Mouse (Mus musculus): ENCODE measurements around the gene 4933434E20Rik.

Gene 4933434E20Rik

DNA sequence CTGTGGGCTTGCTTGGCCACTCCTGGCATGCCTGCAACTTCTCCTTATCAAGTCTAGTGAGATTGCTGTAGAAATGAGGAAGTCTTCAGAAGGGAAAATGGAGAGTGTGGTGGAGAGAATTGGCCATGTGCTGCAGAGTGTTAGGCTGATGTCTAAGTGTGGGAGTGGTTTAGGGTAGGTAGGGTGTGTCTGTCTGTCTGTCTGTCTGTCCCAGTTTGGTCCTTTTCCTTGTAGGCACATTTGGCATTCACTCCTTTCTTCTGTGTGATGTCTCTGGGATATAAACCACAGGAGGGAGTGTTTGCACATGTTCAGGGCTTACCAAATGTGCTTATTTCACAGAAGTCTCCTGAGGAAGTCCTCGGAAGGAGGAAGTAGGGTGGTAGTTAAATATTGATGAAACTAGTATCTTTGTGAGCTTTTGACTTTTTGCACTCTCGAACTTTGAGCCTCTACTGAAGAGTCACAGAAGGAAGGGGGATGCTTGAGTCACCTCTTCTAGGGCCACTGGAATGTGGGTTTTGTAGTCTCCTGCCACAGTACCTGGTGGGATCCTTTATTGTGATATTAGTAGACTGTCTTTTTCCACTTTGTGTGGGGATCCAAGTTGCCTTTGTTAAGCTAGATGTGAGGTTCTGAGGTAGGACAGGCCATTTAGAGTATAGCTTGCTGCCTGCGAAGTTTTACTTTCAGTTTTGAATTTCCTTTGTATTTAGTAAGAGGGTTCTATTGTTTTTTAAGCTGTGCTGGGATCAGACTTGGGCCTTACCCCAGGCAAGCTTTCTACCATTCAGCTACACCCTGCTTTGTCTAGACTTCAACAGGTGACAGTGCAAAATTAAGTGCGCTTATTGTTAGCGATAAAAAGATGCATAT, 30.2 kb downstream of the 4933434E20Rik start:
- DNase-seq (ENCODE audit: low spot score in 2 of 2) = no peak

DNA sequence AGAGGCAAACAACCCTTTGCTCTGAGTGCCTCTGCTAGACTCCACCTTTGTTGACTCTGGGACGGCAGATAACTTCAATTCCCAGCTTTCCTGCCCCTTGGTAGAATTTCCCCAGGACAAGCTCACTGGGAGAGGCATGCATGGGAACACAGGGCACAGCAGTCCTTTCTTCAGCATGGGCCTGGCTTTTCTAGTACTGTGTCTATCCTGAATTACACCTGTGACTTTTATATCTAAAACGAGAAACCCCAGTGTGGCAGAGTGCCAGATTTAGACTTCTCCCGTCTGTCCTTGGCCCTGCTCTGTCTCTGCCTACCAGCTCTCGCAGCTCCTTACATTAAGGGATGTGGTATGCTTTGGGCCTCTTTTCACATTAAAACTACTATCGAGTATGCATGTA, 31.6 kb downstream of the 4933434E20Rik start:
- peak; percentile 58 to 69 for DNase-seq (ENCODE audit: low spot score in 2 of 2)

DNA sequence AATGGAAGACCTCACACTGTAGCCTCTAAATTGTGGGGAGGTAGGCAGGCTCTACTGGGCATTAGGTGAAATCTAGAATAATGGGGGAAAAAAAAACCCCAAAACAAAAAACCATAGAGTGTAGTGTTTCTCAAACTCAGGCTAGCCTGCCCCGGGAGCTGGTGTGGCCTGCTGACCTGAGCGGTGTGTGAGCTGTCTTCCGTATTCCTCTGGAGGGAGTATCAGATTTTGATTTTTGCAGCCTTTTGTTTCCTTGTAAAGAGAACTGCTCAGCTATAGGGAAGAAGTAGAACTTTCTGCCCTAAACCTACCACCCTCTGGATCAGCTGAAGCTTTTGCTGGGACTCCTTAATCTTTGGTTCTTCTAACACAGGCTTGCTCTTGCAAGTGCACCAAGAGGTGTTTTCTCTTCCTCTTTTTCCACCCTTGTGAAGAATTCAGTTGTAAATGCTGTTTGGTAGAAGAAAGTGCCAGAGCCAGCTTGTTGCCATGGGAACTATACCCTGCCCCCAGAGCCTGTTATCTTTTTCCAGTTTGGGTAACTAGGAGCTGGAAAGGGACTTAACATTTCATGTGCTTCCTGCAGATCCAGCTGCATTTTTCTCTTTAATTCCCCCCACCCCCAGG, 32.4 kb downstream of the 4933434E20Rik start:
- peak; percentile 71 to 86 for DNase-seq (ENCODE audit: low spot score in 2 of 2)

DNA sequence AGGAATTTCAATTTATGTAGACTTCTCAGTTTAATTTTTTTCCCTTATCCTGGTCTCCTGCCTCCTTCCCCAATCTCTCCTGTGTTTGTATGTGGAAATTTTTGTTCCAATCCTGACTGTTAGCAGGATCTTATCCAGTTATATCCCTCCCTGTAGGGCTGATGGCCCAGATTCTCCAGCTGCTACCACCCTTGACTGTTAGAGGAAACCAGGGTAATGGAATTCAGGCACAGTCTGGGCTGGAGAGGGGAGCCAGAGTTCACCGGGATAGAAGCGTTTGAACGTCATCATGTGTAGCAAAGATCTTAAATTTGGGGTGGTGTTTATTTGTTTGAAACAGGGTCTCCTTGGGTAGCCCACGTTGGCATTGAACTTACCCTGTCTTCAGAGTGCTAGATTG, 33.4 kb downstream of the 4933434E20Rik start:
- DNase-seq (ENCODE audit: low spot score in 2 of 2) = no peak

DNA sequence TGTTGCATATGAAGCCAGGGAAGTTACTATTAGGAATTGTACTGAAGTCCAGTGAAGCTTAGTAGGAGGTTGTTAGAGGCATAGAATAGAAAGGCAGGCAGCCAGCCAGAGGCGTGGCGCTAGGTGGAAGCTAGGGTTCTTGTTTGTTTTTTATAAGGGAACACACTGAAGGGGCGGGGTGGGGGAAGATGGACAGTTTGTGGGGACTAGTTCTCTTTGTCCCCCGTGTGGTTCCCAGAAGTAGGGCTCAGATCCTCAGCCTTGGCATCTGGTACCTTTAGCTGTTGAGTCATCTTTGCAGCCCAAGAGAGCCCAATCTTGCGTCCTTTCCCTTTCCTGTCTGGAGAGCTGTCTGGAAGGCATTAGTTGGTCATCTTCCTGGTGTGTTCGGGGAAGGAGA, 33.8 kb downstream of the 4933434E20Rik start:
- peak in 1 of 2 experiments; percentile 36 for DNase-seq (ENCODE audit: low spot score in 2 of 2)

DNA sequence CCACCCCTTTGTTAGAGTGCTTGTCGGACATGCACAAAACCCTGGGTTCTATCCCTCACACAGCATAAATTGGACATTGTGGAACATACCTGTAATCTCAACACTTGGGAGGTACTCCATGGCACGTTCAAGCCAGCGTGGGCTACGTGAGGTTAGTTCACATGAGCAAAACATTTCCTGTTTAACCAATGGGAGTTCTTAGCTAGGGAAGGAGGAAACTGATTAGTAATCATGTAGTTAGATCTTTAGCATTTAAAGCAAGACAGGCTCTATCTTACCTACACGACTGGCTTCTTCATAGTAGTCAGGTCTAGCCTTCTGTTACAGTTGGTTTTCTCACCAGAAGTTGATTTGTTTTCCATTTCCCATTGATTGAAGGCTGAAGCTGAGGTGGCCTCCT, 34.6 kb downstream of the 4933434E20Rik start:
- DNase-seq (ENCODE audit: low spot score in 2 of 2) = no peak

DNA sequence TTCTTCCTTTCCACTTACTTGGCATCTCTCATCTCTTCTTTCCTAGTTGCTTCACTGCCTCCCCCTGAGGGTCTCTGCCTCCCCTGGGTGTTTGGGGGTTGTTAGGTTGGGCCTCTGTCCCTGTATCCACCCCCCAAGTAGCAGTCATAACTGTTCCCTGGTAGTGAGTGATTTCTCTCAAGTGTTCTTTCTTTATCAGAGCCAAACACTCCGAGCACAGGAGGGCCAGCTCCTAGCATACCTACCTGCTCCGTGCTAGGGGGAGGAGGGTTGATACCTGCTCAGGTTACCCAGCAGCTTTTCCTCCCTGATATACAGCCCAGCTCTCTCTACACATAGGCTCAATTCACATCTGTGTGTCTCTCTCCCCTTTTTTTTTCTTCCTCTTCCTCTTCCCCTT, 37.2 kb downstream of the 4933434E20Rik start:
- no peak for DNase-seq (ENCODE audit: low spot score in 2 of 2)

DNA sequence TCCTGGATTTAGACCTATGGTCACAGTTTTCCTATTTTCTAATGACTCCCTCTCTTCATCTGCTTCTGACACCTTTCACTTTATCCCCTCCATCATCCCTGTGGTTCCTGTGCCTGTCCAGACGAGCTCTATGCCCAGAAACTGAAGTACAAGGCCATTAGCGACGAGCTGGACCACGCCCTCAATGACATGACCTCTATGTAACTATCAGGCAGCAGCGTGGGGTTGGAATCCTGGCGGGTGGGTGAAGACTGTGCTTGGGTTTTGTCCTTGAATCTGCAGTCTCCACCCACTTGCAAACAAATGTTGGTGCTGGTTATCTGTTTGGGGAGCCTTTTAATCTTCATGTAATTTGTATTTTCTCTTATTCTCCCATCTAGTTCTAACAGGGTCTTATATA, 39.5 kb downstream of the 4933434E20Rik start:
- DNase-seq (ENCODE audit: low spot score in 2 of 2) = no peak

DNA sequence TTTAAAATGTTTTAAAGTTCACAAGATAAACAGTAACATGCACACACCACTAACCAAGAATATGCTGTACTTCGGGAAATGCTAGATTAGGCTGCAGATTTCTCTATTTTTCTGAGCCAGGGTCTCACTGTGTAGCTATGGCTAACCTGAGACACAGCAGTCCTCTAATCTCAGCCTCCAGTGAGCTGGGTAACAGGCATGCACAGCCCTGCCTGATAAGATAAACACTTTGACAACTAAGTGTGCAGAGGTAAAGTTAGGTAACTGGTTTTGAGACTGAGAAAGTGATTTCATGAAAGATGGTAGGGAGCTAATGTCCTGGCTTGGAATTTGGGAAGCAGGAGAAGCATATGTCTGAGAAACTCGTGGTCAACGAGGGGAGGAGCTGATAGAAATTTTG, 43.0 kb downstream of the 4933434E20Rik start:
- DNase-seq (ENCODE audit: low spot score in 2 of 2) = no peak

DNA sequence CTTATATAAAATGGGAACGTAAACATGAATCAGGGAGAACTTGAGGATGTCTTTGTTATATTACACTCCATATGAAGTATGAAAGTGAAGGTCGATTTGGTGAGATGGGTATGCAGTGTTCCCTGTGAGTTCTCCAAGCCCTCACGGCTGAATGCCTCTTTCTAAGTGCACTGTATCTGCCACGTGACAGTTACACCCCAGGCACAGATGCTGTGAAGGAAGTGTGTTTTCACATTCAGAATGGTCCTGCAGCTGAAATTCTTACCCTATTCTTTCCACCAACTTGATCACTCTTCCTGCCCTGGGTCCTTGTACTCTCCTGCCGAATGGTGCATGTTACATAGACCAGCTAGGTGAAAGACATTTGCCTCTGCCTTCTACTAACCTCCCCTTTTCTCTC, 46.5 kb downstream of the 4933434E20Rik start:
- DNase-seq (ENCODE audit: low spot score in 2 of 2) = no peak

DNA sequence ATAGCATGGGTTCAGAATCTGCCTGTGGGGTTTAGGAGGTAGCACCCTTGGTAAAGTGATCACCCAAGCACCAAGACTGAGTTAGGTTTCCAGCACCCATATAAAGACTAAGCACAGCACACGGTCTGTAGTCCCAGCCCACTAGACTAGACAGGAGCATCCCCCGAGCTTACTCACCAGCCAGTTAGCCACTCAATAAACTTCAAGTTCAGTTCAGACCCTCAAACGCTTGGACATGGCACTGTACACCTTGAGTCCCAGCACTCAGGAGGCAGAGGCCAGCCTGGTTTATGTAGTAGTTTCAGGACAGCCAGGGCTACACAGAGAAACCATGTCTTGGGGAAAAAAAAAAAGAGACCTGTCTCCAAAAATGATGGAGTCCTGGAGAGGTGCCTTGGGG, 49.6 kb downstream of the 4933434E20Rik start:
- DNase-seq (ENCODE audit: low spot score in 2 of 2) = no peak

DNA sequence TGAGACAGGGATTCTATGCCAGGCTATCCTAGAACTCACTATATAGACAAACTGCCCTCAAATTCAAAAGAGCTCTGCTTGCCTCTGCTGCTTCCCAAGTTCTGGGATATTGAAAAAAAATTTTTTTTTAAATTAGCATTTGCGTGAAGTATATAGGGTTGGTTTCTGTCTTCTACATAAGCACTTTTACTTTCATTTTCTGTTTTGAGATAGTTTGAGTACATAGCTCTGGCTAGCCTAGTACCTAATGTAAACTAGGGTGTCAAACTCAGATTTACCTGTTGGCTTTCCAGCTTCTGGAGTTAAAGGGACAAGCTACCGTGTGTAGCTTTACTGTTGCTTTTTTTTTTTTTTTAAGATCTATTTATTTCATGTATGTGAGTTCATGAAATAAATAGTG, 50.2 kb downstream of the 4933434E20Rik start:
- no peak for DNase-seq (ENCODE audit: low spot score in 2 of 2)

DNA sequence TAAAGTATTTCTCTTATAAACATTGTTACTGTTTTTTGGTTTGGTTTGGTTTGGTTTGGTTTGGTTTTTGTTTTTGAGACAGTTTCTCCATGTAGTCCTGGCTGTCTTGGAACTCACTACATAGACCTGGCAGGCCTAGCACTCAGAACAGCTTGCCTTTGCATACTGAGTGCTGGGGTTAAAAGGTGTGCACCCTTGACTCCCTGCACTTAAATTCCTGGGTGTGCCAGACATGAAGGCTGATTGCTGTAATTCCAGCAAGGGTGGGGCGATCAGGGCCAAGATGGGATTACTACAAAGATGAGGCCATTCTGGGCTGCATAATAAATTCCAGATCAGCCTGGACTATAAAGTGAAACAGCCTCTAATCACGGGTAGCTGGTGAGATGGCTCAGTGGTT, 50.8 kb downstream of the 4933434E20Rik start:
- DNase-seq (ENCODE audit: low spot score in 2 of 2) = no peak

DNA sequence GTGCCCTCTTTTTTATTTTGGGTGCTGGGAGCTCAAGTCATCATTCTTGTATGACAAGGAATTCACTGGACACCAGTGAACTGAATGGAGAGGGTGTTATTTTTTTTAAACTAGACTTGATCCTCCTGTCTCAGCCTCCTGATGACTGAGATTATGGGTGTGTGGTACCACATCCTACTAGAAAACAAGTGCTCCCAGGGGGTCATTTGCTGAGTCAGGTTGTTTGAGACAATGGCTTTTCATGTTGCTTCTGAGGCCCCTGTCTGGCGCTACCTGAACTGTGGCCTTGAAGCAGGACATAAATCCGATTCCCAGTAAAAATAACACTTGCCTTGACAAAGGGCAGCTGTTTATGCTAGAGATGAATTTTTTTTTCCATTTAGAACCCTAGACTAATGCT, 51.7 kb downstream of the 4933434E20Rik start:
- no peak for DNase-seq (ENCODE audit: low spot score in 2 of 2)

DNA sequence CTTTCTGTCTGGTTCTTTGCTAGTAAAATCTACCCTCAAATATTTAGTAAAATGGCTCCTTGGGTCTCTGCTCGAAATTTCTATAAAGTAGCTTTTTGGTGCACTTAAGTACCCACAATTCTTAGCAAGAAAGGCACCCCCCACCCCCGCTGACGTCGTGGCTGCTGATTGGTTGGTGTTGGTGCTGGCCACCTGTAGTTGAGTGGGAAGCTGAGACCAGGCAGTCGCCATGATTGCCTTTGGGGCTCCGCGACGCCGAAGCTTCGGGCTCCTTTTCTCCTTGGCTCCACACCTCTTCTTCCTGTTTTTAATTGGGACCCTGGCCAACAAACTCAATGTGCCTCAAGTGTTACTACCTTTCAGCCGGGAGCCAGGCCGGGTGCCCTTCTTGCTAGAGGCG, 52.5 kb downstream of the 4933434E20Rik start, which contains the start of gene Nup210l:
Gene Nup210l (plus strand): TSS at position 195 of the 400 bp plus-strand sequence.
- no peak for DNase-seq (ENCODE audit: low spot score in 2 of 2)

DNA sequence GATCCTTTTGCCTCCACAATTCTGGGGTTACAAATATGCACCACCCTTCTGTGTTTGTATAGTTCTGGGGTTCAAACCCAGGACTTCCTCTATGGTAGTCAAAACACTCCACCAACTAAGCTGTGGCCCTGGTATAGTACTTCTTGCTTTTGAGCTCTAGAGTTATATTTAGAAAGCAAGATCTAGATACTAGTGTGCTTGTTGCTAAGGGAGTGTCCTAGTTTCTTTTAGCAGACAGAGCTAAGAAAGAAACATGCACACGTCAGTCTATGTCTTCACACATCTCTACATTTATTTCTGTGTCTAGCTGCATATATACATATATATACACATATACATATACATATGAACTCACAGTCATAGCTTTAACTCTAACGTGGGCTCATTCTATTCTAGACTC, 60.3 kb downstream of the 4933434E20Rik start:
- no peak for DNase-seq (ENCODE audit: low spot score in 2 of 2)

DNA sequence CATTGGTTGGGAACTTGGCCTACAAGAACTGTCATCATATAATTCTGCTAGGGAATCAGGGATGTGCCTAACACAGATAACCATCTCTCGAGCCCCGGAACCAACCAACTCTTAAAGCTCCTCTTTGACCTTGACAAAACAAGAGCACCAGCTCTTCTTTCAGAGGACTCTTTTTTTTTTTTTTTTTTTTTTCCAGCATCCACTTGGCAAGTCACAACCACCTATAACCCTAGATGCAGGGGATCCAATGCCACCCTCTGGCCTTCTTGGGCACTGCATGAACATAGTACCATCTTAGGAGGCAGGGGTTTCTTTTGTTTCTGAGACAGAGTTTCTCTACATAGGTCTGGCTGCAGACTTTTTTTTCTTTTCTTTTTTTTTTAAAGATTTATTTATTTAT, 62.9 kb downstream of the 4933434E20Rik start:
- DNase-seq (ENCODE audit: low spot score in 2 of 2) = no peak

DNA sequence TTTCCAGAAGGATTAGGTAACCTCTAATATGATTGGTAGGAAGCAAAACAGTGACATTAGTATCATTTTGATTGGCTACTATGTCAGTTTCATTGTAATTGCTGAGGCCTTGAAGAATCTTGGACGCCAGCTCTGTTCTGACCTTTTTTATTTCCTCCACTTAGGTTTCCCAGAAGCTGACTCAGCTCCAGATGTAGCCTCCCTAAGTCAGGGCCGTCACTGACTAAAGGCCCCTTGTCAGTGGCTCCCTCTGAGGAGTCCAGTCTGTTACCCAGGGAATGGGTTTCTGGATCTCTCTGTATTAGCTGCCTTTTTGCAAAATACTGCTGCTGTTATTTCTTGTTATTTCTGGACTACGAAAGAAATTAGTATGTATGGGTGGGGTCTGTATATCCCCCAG, 64.1 kb downstream of the 4933434E20Rik start:
- DNase-seq (ENCODE audit: low spot score in 2 of 2) = no peak
